Mouse (Mus musculus): ENCODE data around the gene Rhox6.
A peak's percentile ranks its signal among the peaks of the same experiment; 100 is the strongest.
"Not testable (repeated sequence)": the region's sequence is repeated elsewhere in the genome, so short reads cannot be mapped to it uniquely, and the experiment has no call there.

The Rhox6 gene

GRCm38 (mm10) chrX:37826610-37827009 is at the start of gene Rhox6:
TSS of gene Rhox6 (plus strand) at chrX:37826910.
- not testable (repeated sequence) for DNase-seq

- DNase-seq = no peak
These were observed 19.2 kb upstream of the Rhox6 start for GRCm38 (mm10) chrX:37807286-37808080.

- no peak for DNase-seq
These were observed 17.3 kb upstream of the Rhox6 start for GRCm38 (mm10) chrX:37809396-37809795.

GRCm38 (mm10) chrX:37811179-37811578 is 15.5 kb upstream of the Rhox6 start:
- DNase-seq = peak; percentile 7

- DNase-seq = no peak
These were observed 11.0 kb upstream of the Rhox6 start for GRCm38 (mm10) chrX:37815665-37816064.

GRCm38 (mm10) chrX:37831386-37831785 is 4.7 kb downstream of the Rhox6 start, which contains the start of gene Rhox7a:
TSS of gene Rhox7a (plus strand) at chrX:37831686.
- DNase-seq = not testable (repeated sequence)

GRCm38 (mm10) chrX:37871641-37872040 is 44.9 kb downstream of the Rhox6 start:
- DNase-seq = no peak

GRCm38 (mm10) chrX:37878844-37879243 is 52.1 kb downstream of the Rhox6 start, which contains the start of gene Rhox8:
TSS of gene Rhox8 (minus strand) at chrX:37878944.
- DNase-seq = no peak
